ENCODE assay signal across 20 mouse cellular contexts in genomic region chr3:37675056-37675525, GRCm38 (mm10). TPM values are rescaled to one million over a fixed set of nuclear protein-coding genes. Genes with fewer than 3 reads are reported as not detected.
DNase-seq lines count a peak whose midpoint lies in the region; ATAC-seq and TF ChIP-seq lines count a peak whose summit lies in the region.
"Had no signal": no experiment of that assay in that cellular context is flagged by ENCODE, and none has a peak within 500 bp of the region (broad histone marks: within the 10 kb centered on the region; RNA-seq: fewer than 3 reads in every experiment).

No protein-coding gene starts in this region.

- ATAC-seq in midbrain, embryonic 15.5 days (replicated peaks) = 0 out of 2 replicates have a peak, but pooled peaks have one; percentile 22
- ATAC-seq in midbrain, embryonic 13.5 days = no peak
- ATAC-seq in intestine, embryonic 15.5 days = peak; percentile 64
- ATAC-seq: forebrain, embryonic 15.5 days; hindbrain, embryonic 16.5 days had no signal

- no peak for TF ChIP-seq RAD21 in MEL (IDR thresholded peaks at IDR 0.05; ENCODE audit: low read depth, low read length)

- H3K27ac ChIP-seq in midbrain, embryonic 15.5 days = no peak overlapping the region
- no peak overlapping the region for H3K27ac ChIP-seq in midbrain, embryonic 13.5 days
- no peak overlapping the region for H3K27ac ChIP-seq in MEL (ENCODE audit: control insufficient read depth, low read depth, low read length)
- H3K27ac ChIP-seq in intestine, embryonic 15.5 days = no peak overlapping the region
- H3K27ac ChIP-seq: embryonic facial prominence, embryonic 10.5 days; forebrain, embryonic 15.5 days; limb, embryonic 10.5 days; macrophage; stomach, embryonic 15.5 days had no signal

- no peaks in the 10 kb centered on the region for H3K36me3 ChIP-seq in midbrain, embryonic 15.5 days (replicated peaks)
- H3K36me3 ChIP-seq in midbrain, embryonic 13.5 days = no peaks in the 10 kb centered on the region
- peaks cover 9 to 50% of the 10 kb centered on the region in 2 experiments for H3K36me3 ChIP-seq in MEL (ENCODE audit: control insufficient read depth in 1 of 2, insufficient read depth in 2 of 2, low read length in 2 of 2)
- no peaks in the 10 kb centered on the region for H3K36me3 ChIP-seq in intestine, embryonic 15.5 days
- H3K36me3 ChIP-seq: embryonic facial prominence, embryonic 10.5 days; forebrain, embryonic 15.5 days; limb, embryonic 10.5 days; stomach, embryonic 15.5 days had no signal

- peak; percentile 84 to 89 for TF ChIP-seq EP300 in MEL (IDR thresholded peaks at IDR 0.05; ENCODE audit: low read depth in 1 of 2, low read length in 2 of 2)

- no peak overlapping the region for H3K4me3 ChIP-seq in midbrain, embryonic 15.5 days
- no peak overlapping the region for H3K4me3 ChIP-seq in midbrain, embryonic 13.5 days (replicated peaks)
- H3K4me3 ChIP-seq in MEL (ENCODE audit: control insufficient read depth in 1 of 2, insufficient read depth in 1 of 2, low read depth in 2 of 2, low read length in 2 of 2) = no peak overlapping the region
- H3K4me3 ChIP-seq in intestine, embryonic 15.5 days (replicated peaks) = no peak overlapping the region
- H3K4me3 ChIP-seq: embryonic facial prominence, embryonic 10.5 days; forebrain, embryonic 15.5 days; limb, embryonic 10.5 days; stomach, embryonic 15.5 days had no signal

- WGBS in midbrain, embryonic 15.5 days = 85% methylated on average over 11 of the region's 11 CpGs
- WGBS in midbrain, embryonic 13.5 days = 89% methylated on average over 11 of the region's 11 CpGs
- 63% methylated on average over 11 of the region's 11 CpGs for WGBS in intestine, embryonic 15.5 days

- peaks cover 34% of the 10 kb centered on the region for H3K79me2 ChIP-seq in MEL (ENCODE audit: control insufficient read depth, insufficient read depth, low read length, poor library complexity)

- peaks cover 12% of the 10 kb centered on the region; the same call in 1 of the 2 replicates for H3K27me3 ChIP-seq in midbrain, embryonic 15.5 days (replicated peaks)
- H3K27me3 ChIP-seq in midbrain, embryonic 13.5 days = peaks cover 62% of the 10 kb centered on the region
- no peaks in the 10 kb centered on the region for H3K27me3 ChIP-seq in MEL (ENCODE audit: control insufficient read depth in 1 of 2, insufficient read depth in 2 of 2, low read length in 2 of 2)
- no peaks in the 10 kb centered on the region for H3K27me3 ChIP-seq in intestine, embryonic 15.5 days (replicated peaks)
- H3K27me3 ChIP-seq: forebrain, embryonic 15.5 days; stomach, embryonic 15.5 days had no signal

- H3K4me2 ChIP-seq in midbrain, embryonic 15.5 days = no peak overlapping the region
- H3K4me2 ChIP-seq in midbrain, embryonic 13.5 days (replicated peaks) = no peak overlapping the region
- no peak overlapping the region for H3K4me2 ChIP-seq in intestine, embryonic 15.5 days (replicated peaks)
- H3K4me2 ChIP-seq: forebrain, embryonic 15.5 days; liver, embryonic 11.5 days; lung, embryonic 14.5 days; stomach, embryonic 15.5 days had no signal

- TF ChIP-seq CTCF in MEL (IDR thresholded peaks at IDR 0.05 in 2 of 3, conservative IDR thresholded peaks at IDR 0.05 in 1 of 3; ENCODE audit: control insufficient read depth in 1 of 3, insufficient read depth in 1 of 3, low read depth in 2 of 3, low read length in 3 of 3, poor library complexity in 1 of 3, severe bottlenecking in 1 of 3) = no peak

- no peak overlapping the region for H3K9ac ChIP-seq in midbrain, embryonic 15.5 days
- no peak overlapping the region for H3K9ac ChIP-seq in midbrain, embryonic 13.5 days (replicated peaks)
- H3K9ac ChIP-seq in MEL (ENCODE audit: control insufficient read depth, low read depth, low read length, poor library complexity, severe bottlenecking) = no peak overlapping the region
- no peak overlapping the region for H3K9ac ChIP-seq in intestine, embryonic 15.5 days
- H3K9ac ChIP-seq: forebrain, embryonic 15.5 days; lung, embryonic 14.5 days; stomach, embryonic 15.5 days had no signal

- peak; percentile 87 for DNase-seq in MEL (ENCODE audit: low read depth, low spot score)
- peak; percentile 44 for DNase-seq in thymus, postnatal 4 days
- DNase-seq in heart, adult 9 months (ENCODE audit: low spot score in 2 of 2) = no peak
- no peak for DNase-seq in lung, postnatal 36 days
- DNase-seq: adrenal gland, postnatal 10 days; cerebellum, adult 11 months; cerebellum, postnatal 25 days; lung, embryonic 14.5 days; right cerebral cortex, adult 18-20 months had no signal

- no peak for TF ChIP-seq POLR2A in MEL (IDR thresholded peaks at IDR 0.05; ENCODE audit: control insufficient read depth in 1 of 2, insufficient read depth in 1 of 2, low read depth in 1 of 2, low read length in 2 of 2, poor library complexity in 1 of 2)

- no peaks in the 10 kb centered on the region for H3K9me3 ChIP-seq in midbrain, embryonic 15.5 days
- H3K9me3 ChIP-seq in midbrain, embryonic 13.5 days = no peaks in the 10 kb centered on the region
- no peaks in the 10 kb centered on the region for H3K9me3 ChIP-seq in MEL (replicated peaks; ENCODE audit: insufficient read depth, low read length)
- no peaks in the 10 kb centered on the region for H3K9me3 ChIP-seq in intestine, embryonic 15.5 days
- H3K9me3 ChIP-seq: embryonic facial prominence, embryonic 10.5 days; forebrain, embryonic 15.5 days; limb, embryonic 10.5 days; stomach, embryonic 15.5 days had no signal

- peaks cover 24% of the 10 kb centered on the region for H3K4me1 ChIP-seq in midbrain, embryonic 15.5 days
- peaks cover 25% of the 10 kb centered on the region for H3K4me1 ChIP-seq in midbrain, embryonic 13.5 days (replicated peaks)
- H3K4me1 ChIP-seq in MEL (ENCODE audit: control insufficient read depth in 1 of 2, insufficient read depth in 2 of 2, low read length in 2 of 2) = peaks cover 20 to 46% of the 10 kb centered on the region in 2 experiments
- H3K4me1 ChIP-seq in intestine, embryonic 15.5 days (replicated peaks) = peaks cover 12% of the 10 kb centered on the region; the same call in 1 of the 2 replicates
- H3K4me1 ChIP-seq: forebrain, embryonic 15.5 days had no signal

TF ChIP-seq in MEL, 35 proteins besides CTCF, POLR2A, EP300 and RAD21 (continues in another document):
- TF ChIP-seq UBTF (IDR thresholded peaks at IDR 0.05; ENCODE audit: borderline replicate concordance, insufficient read depth, low read depth, low read length) (no peak), POLR2AphosphoS2 (IDR thresholded peaks at IDR 0.05; ENCODE audit: low read length) (no peak), POLR2AphosphoS5 (IDR thresholded peaks at IDR 0.05; ENCODE audit: borderline replicate concordance, low read depth, low read length) (no peak), KAT2A (conservative IDR thresholded peaks at IDR 0.05; ENCODE audit: low read depth, low read length) (no peak), GABPA (IDR thresholded peaks at IDR 0.05; ENCODE audit: low read depth, low read length) (no peak), ZC3H11A (IDR thresholded peaks at IDR 0.05; ENCODE audit: low read depth, low read length) (no peak), RCOR1 (IDR thresholded peaks at IDR 0.05; ENCODE audit: low read depth, low read length) (peak; percentile 99), NRF1 (IDR thresholded peaks at IDR 0.05; ENCODE audit: insufficient read depth, low read depth, low read length, poor library complexity, severe bottlenecking) (no peak), GATA1 (IDR thresholded peaks at IDR 0.05; ENCODE audit: low read depth, low read length) (peak; percentile 82), SMC3 (IDR thresholded peaks at IDR 0.05; ENCODE audit: low read depth, low read length) (peak; percentile 4; the same call in 1 of the 2 replicates), ZMIZ1 (IDR thresholded peaks at IDR 0.05; ENCODE audit: low read depth, low read length) (no peak), MAZ (IDR thresholded peaks at IDR 0.05; ENCODE audit: low read depth, low read length) (0 out of 2 replicates have a peak, but pooled peaks have one; percentile 35), MEF2A (IDR thresholded peaks at IDR 0.05; ENCODE audit: extremely low read depth, insufficient replicate concordance, low read depth, low read length, poor library complexity, severe bottlenecking) (no peak), NELFE (IDR thresholded peaks at IDR 0.05; ENCODE audit: low read depth, low read length) (no peak), TCF12 (IDR thresholded peaks at IDR 0.05; ENCODE audit: low read depth, low read length) (peak; percentile 86), JUND (IDR thresholded peaks at IDR 0.05; ENCODE audit: low read depth, low read length) (no peak), ETS1 (IDR thresholded peaks at IDR 0.05; ENCODE audit: low read depth, low read length) (peak; percentile 87), USF1 (IDR thresholded peaks at IDR 0.05; ENCODE audit: low read depth, low read length) (no peak), CHD1 (IDR thresholded peaks at IDR 0.05; ENCODE audit: low read depth, low read length) (no peak), CHD2 (IDR thresholded peaks at IDR 0.05; ENCODE audit: low read length) (no peak), E2F4 (IDR thresholded peaks at IDR 0.05; ENCODE audit: borderline replicate concordance, low read depth, low read length) (no peak), MYB (IDR thresholded peaks at IDR 0.05; ENCODE audit: low read depth, low read length) (peak; percentile 78), MYC (IDR thresholded peaks at IDR 0.05; ENCODE audit: low read depth, low read length) (no peak), TBP (IDR thresholded peaks at IDR 0.05; ENCODE audit: low read depth, low read length) (no peak), SIN3A (IDR thresholded peaks at IDR 0.05; ENCODE audit: low read length) (peak; percentile 67)

RNA-seq across cellular contexts. Expression of gene Spry1, which starts 35.3 kb away (rescaled TPM):
- polyA plus RNA-seq in midbrain, embryonic 15.5 days (2015; fragmentation: Nextera tagmentation; extraction: Ambion mirVana) = 7.1 and 7.9 TPM in 2 replicates
- 5.8 and 7.3 TPM in 2 replicates for polyA plus RNA-seq in midbrain, embryonic 13.5 days (2015; fragmentation: Nextera tagmentation; extraction: Ambion mirVana)
- 0.10 TPM in 1 of 2 replicates, not detected in the other for total RNA-seq in MEL (2012; rRNA removed)
- polyA plus RNA-seq in MEL (2012; ENCODE audit: insufficient read depth in 1 of 2, insufficient read length in 2 of 2, low read depth in 1 of 2, low replicate concordance in 2 of 2, missing spikeins in 1 of 2) = under 1 TPM in 1 of 2 experiments, not detected in 1; 0.31 TPM
- polyA plus RNA-seq in intestine, embryonic 15.5 days (2015; fragmentation: Nextera tagmentation; extraction: Ambion mirVana) = 13.4 and 14.2 TPM in 2 replicates

RNA-seq across cellular contexts. Expression of gene Gm5148, which starts 49.2 kb away (rescaled TPM):
- 12.4 and 15.4 TPM in 2 replicates for polyA plus RNA-seq in midbrain, embryonic 15.5 days (2015; fragmentation: Nextera tagmentation; extraction: Ambion mirVana)
- polyA plus RNA-seq in midbrain, embryonic 13.5 days (2015; fragmentation: Nextera tagmentation; extraction: Ambion mirVana) = 6.0 and 9.6 TPM in 2 replicates
- total RNA-seq in MEL (2012; rRNA removed) = 107 and 147 TPM in 2 replicates
- polyA plus RNA-seq in MEL (2012; ENCODE audit: insufficient read depth in 1 of 2, insufficient read length in 2 of 2, low read depth in 1 of 2, low replicate concordance in 2 of 2, missing spikeins in 1 of 2) = 1 to 10 TPM in 1 of 2 experiments, not detected in 1; 1.0 TPM
- polyA plus RNA-seq in intestine, embryonic 15.5 days (2015; fragmentation: Nextera tagmentation; extraction: Ambion mirVana) = 4.8 and 5.1 TPM in 2 replicates
- total RNA-seq: gastrocnemius, postnatal 36 days had no signal

Comparison
In these comparisons a context has a peak if more than half of its experiments do, and no peak if none do; other contexts are left out.
1. DNase-seq: peak in MEL (single experiment) and thymus, postnatal 4 days (single experiment); none in heart, adult 9 months (0 of 2) and lung, postnatal 36 days (single experiment).